Mouse (Mus musculus) forebrain, embryonic 13.5 days (tissue): ENCODE data around the gene Crtc2. TPM values are rescaled to one million over a fixed set of nuclear protein-coding genes. Genes with fewer than 3 reads are reported as not detected.

Source experiments
- ATAC-seq: fragments of 200-750 bp; cut with Nextera tagmentation; 2 replicates; pipeline ENCODE4 v1.8.0; 2017
- H3K27ac ChIP-seq: fragments of 300-500 bp; sonication (generic); 2 replicates; pipeline ENCODE4 v1.5.1; 2015; ENCODE audit warnings: inconsistent platforms, mild to moderate bottlenecking, moderate library complexity
- H3K27me3 ChIP-seq: fragments of 300-500 bp; sonication (generic); 2 replicates; pipeline ENCODE4 v1.6.1; 2015; ENCODE audit warnings: mild to moderate bottlenecking, inconsistent platforms
- H3K36me3 ChIP-seq: fragments of 300-500 bp; sonication (generic); 2 replicates; pipeline ENCODE4 v1.6.1; 2015; ENCODE audit warnings: mild to moderate bottlenecking, inconsistent platforms; ENCODE audit not compliant: poor library complexity, severe bottlenecking
- H3K4me1 ChIP-seq: fragments of 300-500 bp; sonication (generic); 2 replicates; pipeline ENCODE4 v1.6.1; 2015; ENCODE audit warnings: inconsistent platforms
- H3K4me2 ChIP-seq: fragments of 300-500 bp; sonication (generic); 2 replicates; pipeline ENCODE4 v1.6.1; 2015; ENCODE audit warnings: inconsistent platforms, mild to moderate bottlenecking, moderate library complexity
- H3K4me3 ChIP-seq: fragments of 300-500 bp; sonication (generic); 2 replicates; pipeline ENCODE4 v1.5.1; 2015; ENCODE audit warnings: mild to moderate bottlenecking, inconsistent platforms
- H3K9ac ChIP-seq: fragments of 300-500 bp; sonication (generic); 2 replicates; pipeline ENCODE4 v1.6.1; 2015; ENCODE audit warnings: mild to moderate bottlenecking, inconsistent platforms
- H3K9me3 ChIP-seq: fragments of 300-500 bp; sonication (generic); replicated peaks from 2 replicates; pipeline ENCODE4 v1.6.1; 2016; ENCODE audit warnings: inconsistent platforms
- WGBS: fragments of 180-500 bp; shearing (Covaris S2); methylation state at CpG from one replicate; pipeline ENCODE4 v1.1.7; 2015; 5-methylcytosine and 5-hydroxymethylcytosine counted together
- polyA plus RNA-seq: library from polyadenylated mRNA; unstranded; fragments of >200 nt; fragmentation: Nextera tagmentation; extraction: Ambion mirVana; gene quantifications from 2 replicates; pipeline ENCODE4 v1.2.1, GENCODE M21; 2015

The Crtc2 gene
- polyA plus RNA-seq, result 17.2 and 21.5 TPM in 2 replicates

GRCm38 (mm10) chr3:90253653-90254418 lies at the start of gene Crtc2:
Gene Crtc2, plus strand, starts transcription at chr3:90254163.
- peak; percentile 97 for ATAC-seq
- WGBS, result 2% methylated on average over 40 of the region's 40 CpGs
- Histone ChIP-seq H3K4me2 (peak within 1 kb of the TSS; percentile 65), H3K9ac (peak within 1 kb of the TSS; percentile 92), H3K4me1 (peaks cover 30% of the 10 kb centered on the region), H3K27ac (peak within 1 kb of the TSS; percentile 74), H3K36me3 (peaks cover 34% of the 10 kb centered on the region), H3K27me3 (no peaks in the 10 kb centered on the region), H3K4me3 (peak within 1 kb of the TSS; percentile 89), H3K9me3 (no peaks in the 10 kb centered on the region)

- Histone ChIP-seq H3K36me3 (peaks cover 22% of the 10 kb centered on the region), H3K27me3 (no peaks in the 10 kb centered on the region), H3K9me3 (no peaks in the 10 kb centered on the region), H3K9ac (no peak overlapping the region), H3K4me3 (no peak overlapping the region), H3K27ac (no peak overlapping the region), H3K4me1 (no peaks in the 10 kb centered on the region), H3K4me2 (no peak overlapping the region)
- WGBS, result 98% methylated on average over 2 of the region's 2 CpGs
- no peak for ATAC-seq
Measured at GRCm38 (mm10) chr3:90204582-90204981, 49.4 kb upstream of the Crtc2 start.

GRCm38 (mm10) chr3:90208662-90209061 lies 45.3 kb upstream of the Crtc2 start:
- Histone ChIP-seq H3K9ac (no peak overlapping the region), H3K4me3 (no peak overlapping the region), H3K27me3 (no peaks in the 10 kb centered on the region), H3K9me3 (no peaks in the 10 kb centered on the region), H3K36me3 (peaks cover 46% of the 10 kb centered on the region), H3K27ac (no peak overlapping the region), H3K4me2 (no peak overlapping the region), H3K4me1 (peaks cover 18% of the 10 kb centered on the region)
- ATAC-seq, result no peak
- WGBS, result 87% methylated on average over 2 of the region's 2 CpGs

GRCm38 (mm10) chr3:90209908-90210566 lies 43.9 kb upstream of the Crtc2 start:
- ATAC-seq, result no peak
- Histone ChIP-seq H3K4me3 (no peak overlapping the region), H3K9me3 (no peaks in the 10 kb centered on the region), H3K27ac (no peak overlapping the region), H3K36me3 (peaks cover 46% of the 10 kb centered on the region), H3K4me2 (no peak overlapping the region), H3K27me3 (no peaks in the 10 kb centered on the region), H3K9ac (no peak overlapping the region), H3K4me1 (peaks cover 25% of the 10 kb centered on the region)
- WGBS, result 96% methylated on average over 5 of the region's 5 CpGs

- no peak for ATAC-seq
- Histone ChIP-seq H3K36me3 (peaks cover 46% of the 10 kb centered on the region), H3K27ac (no peak overlapping the region), H3K9ac (no peak overlapping the region), H3K4me2 (peak overlapping the region; percentile 94), H3K9me3 (no peaks in the 10 kb centered on the region), H3K4me1 (peaks cover 25% of the 10 kb centered on the region), H3K4me3 (peak overlapping the region; percentile 95), H3K27me3 (no peaks in the 10 kb centered on the region)
- 84% methylated on average over 13 of the region's 13 CpGs for WGBS
Measured at GRCm38 (mm10) chr3:90211475-90212398, 42.2 kb upstream of the Crtc2 start.

- H3K27ac ChIP-seq, result no peak overlapping the region
- H3K27me3 ChIP-seq, result no peaks in the 10 kb centered on the region
- peaks cover 25% of the 10 kb centered on the region for H3K4me1 ChIP-seq
- H3K36me3 ChIP-seq, result peaks cover 42% of the 10 kb centered on the region
- ATAC-seq, result no peak
- peak overlapping the region; percentile 95 for H3K4me3 ChIP-seq
- peak overlapping the region; percentile 87 for H3K9ac ChIP-seq
- 15% methylated on average over 5 of the region's 5 CpGs for WGBS
- peak overlapping the region; percentile 94 for H3K4me2 ChIP-seq
- H3K9me3 ChIP-seq, result no peaks in the 10 kb centered on the region
Measured at GRCm38 (mm10) chr3:90212723-90213122, 41.2 kb upstream of the Crtc2 start.

GRCm38 (mm10) chr3:90213377-90213866 lies 40.5 kb upstream of the Crtc2 start, which contains the start of the genes Rps27 and Rab13:
Gene Rps27, minus strand, starts transcription at chr3:90213651.
Gene Rab13, plus strand, starts transcription at chr3:90213695.
- peak; percentile 95 for ATAC-seq

GRCm38 (mm10) chr3:90213956-90214684 lies 39.8 kb upstream of the Crtc2 start:
- H3K27ac ChIP-seq, result peak overlapping the region; percentile 49
- peaks cover 25% of the 10 kb centered on the region for H3K4me1 ChIP-seq

More at GRCm38 (mm10) chr3:90213377-90213866, 40.5 kb upstream of the Crtc2 start, which contains the start of the genes Rps27 and Rab13:
- H3K4me2 ChIP-seq, result peak within 1 kb of the TSS; percentile 94
- H3K36me3 ChIP-seq, result peaks cover 35% of the 10 kb centered on the region
- no peaks in the 10 kb centered on the region for H3K9me3 ChIP-seq
- H3K4me1 ChIP-seq, result peaks cover 25% of the 10 kb centered on the region
- peak within 1 kb of the TSS; percentile 87 for H3K9ac ChIP-seq
- H3K27ac ChIP-seq, result peak within 1 kb of the TSS; percentile 84
- peak within 1 kb of the TSS; percentile 95 for H3K4me3 ChIP-seq
- H3K27me3 ChIP-seq, result no peaks in the 10 kb centered on the region
- WGBS, result under 1% methylated on average over 42 of the region's 42 CpGs

GRCm38 (mm10) chr3:90215825-90216380 lies 38.1 kb upstream of the Crtc2 start:
- no peak overlapping the region for H3K4me2 ChIP-seq
- ATAC-seq, result no peak
- no peaks in the 10 kb centered on the region for H3K9me3 ChIP-seq
- peaks cover 12% of the 10 kb centered on the region for H3K36me3 ChIP-seq
- no peaks in the 10 kb centered on the region for H3K27me3 ChIP-seq
- H3K9ac ChIP-seq, result no peak overlapping the region
- H3K4me3 ChIP-seq, result no peak overlapping the region
- 52% methylated on average over 1 of the region's 1 CpGs for WGBS
- H3K4me1 ChIP-seq, result peaks cover 33% of the 10 kb centered on the region
- H3K27ac ChIP-seq, result no peak overlapping the region

More at GRCm38 (mm10) chr3:90213956-90214684, 39.8 kb upstream of the Crtc2 start:
- no peaks in the 10 kb centered on the region for H3K9me3 ChIP-seq
- 14% methylated on average over 12 of the region's 12 CpGs for WGBS
- peak overlapping the region; percentile 94 for H3K4me2 ChIP-seq
- peak overlapping the region; percentile 87 for H3K9ac ChIP-seq
- H3K4me3 ChIP-seq, result peak overlapping the region; percentile 95
- H3K27me3 ChIP-seq, result no peaks in the 10 kb centered on the region
- ATAC-seq, result peak; percentile 56
- H3K36me3 ChIP-seq, result peaks cover 28% of the 10 kb centered on the region

- no peaks in the 10 kb centered on the region for H3K27me3 ChIP-seq
- H3K4me3 ChIP-seq, result peak overlapping the region; percentile 44
- H3K9ac ChIP-seq, result peak overlapping the region; percentile 65; the same call in 1 of the 2 replicates
- 10% methylated on average over 6 of the region's 6 CpGs for WGBS
- peak; percentile 63 for ATAC-seq
- no peaks in the 10 kb centered on the region for H3K9me3 ChIP-seq
- H3K4me2 ChIP-seq, result peak overlapping the region; percentile 84
- H3K4me1 ChIP-seq, result peaks cover 13% of the 10 kb centered on the region
- H3K27ac ChIP-seq, result peak overlapping the region; percentile 70; the same call in 1 of the 2 replicates
- H3K36me3 ChIP-seq, result peaks cover 8% of the 10 kb centered on the region; the same call in 1 of the 2 replicates
Measured at GRCm38 (mm10) chr3:90220088-90220487, 33.9 kb upstream of the Crtc2 start.
